Mouse (Mus musculus) erythroblast, embryonic 14.5 days (primary cell): Measurements from ENCODE around the gene Adarb1.

Experiments used
- GATA1 ChIP-seq: IDR thresholded peaks from 2 replicates; pipeline ENCODE4 v1.6.1; 2012; ENCODE audit warnings: low read length, inconsistent platforms, mixed read lengths
- TAL1 ChIP-seq: IDR thresholded peaks from 3 replicates; pipeline ENCODE4 v1.6.1; 2012; ENCODE audit warnings: low read length, inconsistent platforms, mixed read lengths

GRCm38 (mm10) chr10:77467407-77467806 is 49.3 kb upstream of the Adarb1 start:
- TF ChIP-seq TAL1 (no peak), GATA1 (no peak)
